Mouse (Mus musculus) lung, postnatal 0 days (tissue): ENCODE measurements around the gene Tm7sf3. TPM values are rescaled to one million over a fixed set of nuclear protein-coding genes. Genes with fewer than 3 reads are reported as not detected.

Source experiments
- ATAC-seq: fragments of 200-750 bp; cut with Nextera tagmentation; 2 replicates; pipeline ENCODE4 v1.8.0; 2017; ENCODE audit warnings: moderate library complexity
- DNase-seq: peaks from one replicate; pipeline ENCODE4 v3.0.0-alpha.2; 2016; ENCODE audit warnings: low spot score
- H3K27ac ChIP-seq: fragments of 300-500 bp; sonication (generic); 2 replicates; pipeline ENCODE4 v1.5.1; 2014; ENCODE audit warnings: antibody characterized with exemption, mild to moderate bottlenecking, low read length, mixed read lengths
- H3K27me3 ChIP-seq: fragments of 300-500 bp; sonication (generic); replicated peaks from 2 replicates; pipeline ENCODE4 v1.6.1; 2014; ENCODE audit warnings: low read length, mixed read lengths; ENCODE audit not compliant: insufficient read depth
- H3K36me3 ChIP-seq: fragments of 300-500 bp; sonication (generic); 2 replicates; pipeline ENCODE4 v1.6.1; 2014; ENCODE audit warnings: low read length, mixed read lengths; ENCODE audit not compliant: insufficient read depth
- H3K4me1 ChIP-seq: fragments of 300-500 bp; sonication (generic); 2 replicates; pipeline ENCODE4 v1.6.1; 2014; ENCODE audit warnings: antibody characterized with exemption, low read depth, low read length, mixed read lengths; ENCODE audit not compliant: insufficient read depth
- H3K4me2 ChIP-seq: fragments of 300-500 bp; sonication (generic); replicated peaks from 2 replicates; pipeline ENCODE4 v1.6.1; 2014; ENCODE audit warnings: low read depth, mild to moderate bottlenecking, low read length, moderate library complexity, mixed read lengths
- H3K4me3 ChIP-seq: fragments of 300-500 bp; sonication (generic); 2 replicates; pipeline ENCODE4 v1.5.1; 2014; ENCODE audit warnings: low read depth, low read length
- H3K9ac ChIP-seq: fragments of 300-500 bp; sonication (generic); replicated peaks from 2 replicates; pipeline ENCODE4 v1.6.1; 2014; ENCODE audit warnings: low read depth, mild to moderate bottlenecking
- H3K9me3 ChIP-seq: fragments of 300-500 bp; sonication (generic); 2 replicates; pipeline ENCODE4 v1.6.1; 2016; ENCODE audit warnings: low read length, mixed read lengths
- CTCF ChIP-seq: IDR thresholded peaks from 2 replicates; pipeline ENCODE4 v1.5.1; 2016; ENCODE audit warnings: antibody characterized with exemption, mild to moderate bottlenecking
- EP300 ChIP-seq: IDR thresholded peaks from 2 replicates; pipeline ENCODE4 v1.6.1; 2016; ENCODE audit warnings: antibody characterized with exemption, mild to moderate bottlenecking, control low read depth
- WGBS: fragments of 180-500 bp; shearing (Covaris S2); extraction: QIAGEN DNeasy Blood & Tissue Kit; methylation state at CpG from one replicate; pipeline ENCODE4 v1.1.7; 2014; 5-methylcytosine and 5-hydroxymethylcytosine counted together
- polyA plus RNA-seq: library from polyadenylated mRNA; unstranded; fragments of >200 nt; fragmentation: Nextera tagmentation; extraction: Ambion mirVana; gene quantifications from 2 replicates; pipeline ENCODE4 v1.2.1, GENCODE M21; 2015

Gene Tm7sf3
- polyA plus RNA-seq, 1 experiment from 2014 or later, result 21.7 TPM

GRCm38 (mm10) chr6:146634759-146635606 lies 7.6 kb downstream of the Tm7sf3 start:
- DNase-seq, result no peak
- 59% methylated on average over 4 of the region's 4 CpGs for WGBS
- peak overlapping the region; percentile 85 for H3K4me2 ChIP-seq
- H3K9ac ChIP-seq, result no peak overlapping the region
- no peaks in the 10 kb centered on the region for H3K36me3 ChIP-seq
- H3K27ac ChIP-seq, result no peak overlapping the region
- no peak for ATAC-seq
- H3K27me3 ChIP-seq, result no peaks in the 10 kb centered on the region
- no peak for TF ChIP-seq EP300
- no peak for TF ChIP-seq CTCF
- H3K9me3 ChIP-seq, result no peaks in the 10 kb centered on the region
- no peak overlapping the region for H3K4me3 ChIP-seq
- 0 out of 2 replicates have a peak, but pooled peaks cover 3% of the 10 kb centered on the region for H3K4me1 ChIP-seq

- TF ChIP-seq EP300, result no peak
- peak; percentile 35 for TF ChIP-seq CTCF
- peak; percentile 89 for DNase-seq
- Histone ChIP-seq H3K9me3 (no peaks in the 10 kb centered on the region), H3K27me3 (no peaks in the 10 kb centered on the region), H3K36me3 (no peaks in the 10 kb centered on the region), H3K9ac (peak overlapping the region; percentile 71), H3K4me2 (peak overlapping the region; percentile 85), H3K4me1 (0 out of 2 replicates have a peak, but pooled peaks cover 3% of the 10 kb centered on the region), H3K27ac (peak overlapping the region; percentile 74), H3K4me3 (peak overlapping the region; percentile 71)
- under 1% methylated on average over 59 of the region's 82 CpGs for whole genome bisulfite sequencing
- peak; percentile 96 for ATAC-seq
Observed at GRCm38 (mm10) chr6:146634015-146634722, 8.5 kb downstream of the Tm7sf3 start.

GRCm38 (mm10) chr6:146633629-146634014 lies 9.0 kb downstream of the Tm7sf3 start:
- ATAC-seq (no peak), DNase-seq (peak; percentile 44)
- Histone ChIP-seq H3K4me1 (0 out of 2 replicates have a peak, but pooled peaks cover 3% of the 10 kb centered on the region), H3K36me3 (no peaks in the 10 kb centered on the region), H3K9me3 (no peaks in the 10 kb centered on the region), H3K4me3 (peak overlapping the region; percentile 71), H3K27ac (peak overlapping the region; percentile 74; the same call in 1 of the 2 replicates), H3K27me3 (no peaks in the 10 kb centered on the region), H3K4me2 (peak overlapping the region; percentile 85), H3K9ac (peak overlapping the region; percentile 71)
- TF ChIP-seq EP300, result no peak
- no peak for TF ChIP-seq CTCF
- WGBS, result 11% methylated on average over 14 of the region's 14 CpGs

GRCm38 (mm10) chr6:146633097-146633496 lies 9.5 kb downstream of the Tm7sf3 start:
- DNase-seq, result no peak
- no peak overlapping the region for H3K27ac ChIP-seq
- 59% methylated on average over 8 of the region's 8 CpGs for whole genome bisulfite sequencing

GRCm38 (mm10) chr6:146632403-146632802 lies 10.2 kb downstream of the Tm7sf3 start:
- Histone ChIP-seq H3K4me2 (no peak overlapping the region), H3K4me1 (0 out of 2 replicates have a peak, but pooled peaks cover 3% of the 10 kb centered on the region), H3K9me3 (no peaks in the 10 kb centered on the region), H3K9ac (no peak overlapping the region), H3K36me3 (no peaks in the 10 kb centered on the region), H3K27ac (no peak overlapping the region), H3K27me3 (no peaks in the 10 kb centered on the region), H3K4me3 (no peak overlapping the region)
- TF ChIP-seq EP300 (no peak), CTCF (no peak)
- ATAC-seq (no peak), DNase-seq (no peak)
- 82% methylated on average over 9 of the region's 9 CpGs for WGBS

More at GRCm38 (mm10) chr6:146633097-146633496, 9.5 kb downstream of the Tm7sf3 start:
- Histone ChIP-seq H3K9ac (no peak overlapping the region), H3K9me3 (no peaks in the 10 kb centered on the region), H3K4me1 (0 out of 2 replicates have a peak, but pooled peaks cover 3% of the 10 kb centered on the region), H3K36me3 (no peaks in the 10 kb centered on the region), H3K4me3 (no peak overlapping the region), H3K4me2 (peak overlapping the region; percentile 85; the same call in 1 of the 2 replicates), H3K27me3 (no peaks in the 10 kb centered on the region)
- ATAC-seq, result no peak
- no peak for TF ChIP-seq EP300
- TF ChIP-seq CTCF, result no peak

GRCm38 (mm10) chr6:146631847-146632246 lies 10.8 kb downstream of the Tm7sf3 start:
- no peaks in the 10 kb centered on the region for H3K9me3 ChIP-seq
- H3K4me2 ChIP-seq, result no peak overlapping the region
- H3K9ac ChIP-seq, result no peak overlapping the region
- 79% methylated on average over 8 of the region's 8 CpGs for WGBS
- no peak overlapping the region for H3K27ac ChIP-seq
- no peak overlapping the region for H3K4me3 ChIP-seq
- no peak for DNase-seq
- no peaks in the 10 kb centered on the region for H3K27me3 ChIP-seq
- ATAC-seq, result no peak
- H3K36me3 ChIP-seq, result no peaks in the 10 kb centered on the region
- TF ChIP-seq CTCF (no peak), EP300 (no peak)
- 0 out of 2 replicates have a peak, but pooled peaks cover 3% of the 10 kb centered on the region for H3K4me1 ChIP-seq
